Mouse (Mus musculus) intestine, embryonic 16.5 days (tissue): ENCODE results near the gene Slc11a1. TPM values are rescaled to one million over a fixed set of nuclear protein-coding genes. Genes with fewer than 3 reads are reported as not detected.

Experiments
- microRNA counts: library from miRNA; unstranded; fragments of <30 nt; microRNA quantifications from one replicate; lab custom pipeline; 2016
- microRNA-seq: library from miRNA; unstranded; fragments of <30 nt; microRNA quantifications from one replicate; pipeline ENCODE4, GENCODE M21; 2016
- polyA plus RNA-seq: library from polyadenylated mRNA; unstranded; fragments of >200 nt; fragmentation: Nextera tagmentation; extraction: Ambion mirVana; gene quantifications from 2 replicates; pipeline ENCODE4 v1.2.1, GENCODE M21; 2015

The Slc11a1 gene
- polyA plus RNA-seq, 1 experiment from 2014 or later = 8.0 TPM

MicroRNA genes within 50 kb of the gene (microRNA counts, 519-probe panel; counts per million panel counts)
- microRNA mmu-miR-26b (lab: Ali Mortazavi, UCI) = 3,052 counts per million, percentile 78 among the panel's probes with 10 or more counts

Small RNA genes lying within 50 kb of the gene (microRNA-seq; reads per million reads assigned to microRNA genes)
- 44,780 reads per million, percentile 99 among the genes with 10 or more reads in this experiment for gene Mir26b

Other genes with a start within 250 kb of the Slc11a1 start
- gene Rufy4, start 249.7 kb upstream of the Slc11a1 start, polyA plus RNA-seq = 0.12 and 0.31 TPM in 2 replicates
- gene Cxcr2, start 221.2 kb upstream of the Slc11a1 start, polyA plus RNA-seq = 0.22 and 0.27 TPM in 2 replicates
- gene Cxcr1, start 180.6 kb upstream of the Slc11a1 start, polyA plus RNA-seq = not detected in 2 replicates
- 556 and 575 TPM in 2 replicates for gene Arpc2, start 139.1 kb upstream of the Slc11a1 start, polyA plus RNA-seq
- gene Gpbar1, start 96.6 kb upstream of the Slc11a1 start, polyA plus RNA-seq = 2.6 and 2.7 TPM in 2 replicates
- 246 and 256 TPM in 2 replicates for gene Aamp, start 90.5 kb upstream of the Slc11a1 start, polyA plus RNA-seq
- 139 and 148 TPM in 2 replicates for gene Pnkd, start 90.3 kb upstream of the Slc11a1 start, polyA plus RNA-seq
- gene Tmbim1, start 69.6 kb upstream of the Slc11a1 start, polyA plus RNA-seq = 77.3 and 79.8 TPM in 2 replicates
- 0.24 and 0.50 TPM in 2 replicates for gene Catip, start 13.1 kb upstream of the Slc11a1 start, polyA plus RNA-seq
- 69.4 and 72.3 TPM in 2 replicates for gene Ctdsp1, start 16.3 kb downstream of the Slc11a1 start, polyA plus RNA-seq
- 207 and 244 TPM in 2 replicates for gene Vil1, start 34.2 kb downstream of the Slc11a1 start, polyA plus RNA-seq
- 51.5 and 52.1 TPM in 2 replicates for gene Cnot9, start 130.9 kb downstream of the Slc11a1 start, polyA plus RNA-seq
- 0.10 and 0.29 TPM in 2 replicates for gene Plcd4, start 167.7 kb downstream of the Slc11a1 start, polyA plus RNA-seq
- 20.3 and 20.9 TPM in 2 replicates for gene Usp37, start 169.1 kb downstream of the Slc11a1 start, polyA plus RNA-seq
- gene Zfp142, start 213.1 kb downstream of the Slc11a1 start, polyA plus RNA-seq = 3.5 and 3.6 TPM in 2 replicates
- gene Bcs1l, start 213.1 kb downstream of the Slc11a1 start, polyA plus RNA-seq = 21.5 and 23.3 TPM in 2 replicates
- gene Rnf25, start 226.2 kb downstream of the Slc11a1 start, polyA plus RNA-seq = 26.3 and 28.2 TPM in 2 replicates
- 3.0 and 3.3 TPM in 2 replicates for gene Stk36, start 226.2 kb downstream of the Slc11a1 start, polyA plus RNA-seq